Mouse (Mus musculus): ENCODE measurements at regions not wholly inside any gene's neighbourhood (a gene's known extent, or its start where the extent isn't known, plus 50 kb on each side); places are given as distances from the start of the nearest gene placed in this dataset.

- DNase-seq: no peak
Measured at GRCm38 (mm10) chr4:134990651-134991050, 60.0 kb downstream of the Syf2 start.

GRCm38 (mm10) chr4:134993526-134994122 lies 62.9 kb downstream of the Syf2 start:
- DNase-seq: no peak

- no peak for DNase-seq
Measured at GRCm38 (mm10) chr4:134994205-134994604, 63.5 kb downstream of the Syf2 start.

GRCm38 (mm10) chr4:134994648-134995047 lies 64.0 kb downstream of the Syf2 start:
- no peak for DNase-seq

- peak; percentile 61 to 72 for DNase-seq
Measured at GRCm38 (mm10) chr4:134995052-134995451, 64.4 kb downstream of the Syf2 start.

- no peak for DNase-seq
Measured at GRCm38 (mm10) chr4:134996121-134996520, 65.4 kb downstream of the Syf2 start.

- no peak for DNase-seq
Measured at GRCm38 (mm10) chr4:134997461-134998434, 67.0 kb downstream of the Syf2 start.

- DNase-seq: no peak
Measured at GRCm38 (mm10) chr4:134998928-134999658, 68.4 kb downstream of the Syf2 start.

- DNase-seq: peak; percentile 30 to 47
Measured at GRCm38 (mm10) chr4:135002091-135002925, 71.6 kb downstream of the Syf2 start.

- no peak for DNase-seq
Measured at GRCm38 (mm10) chr4:135011365-135011764, 80.7 kb downstream of the Syf2 start.

- DNase-seq: no peak
Measured at GRCm38 (mm10) chr4:135012945-135013344, 82.2 kb downstream of the Syf2 start.

GRCm38 (mm10) chr4:135013932-135014331 lies 83.2 kb downstream of the Syf2 start:
- DNase-seq: peak in 1 of 2 experiments; percentile 22

GRCm38 (mm10) chr4:135018018-135018417 lies 87.3 kb downstream of the Syf2 start:
- peak; percentile 73 to 77 for DNase-seq

GRCm38 (mm10) chr4:135019120-135019519 lies 88.4 kb downstream of the Syf2 start:
- no peak for DNase-seq

GRCm38 (mm10) chr4:135020262-135020991 lies 89.7 kb downstream of the Syf2 start:
- no peak for DNase-seq

GRCm38 (mm10) chr4:135023200-135023599 lies 92.5 kb downstream of the Syf2 start:
- no peak for DNase-seq

- DNase-seq: no peak
Measured at GRCm38 (mm10) chr4:135025802-135026201, 94.7 kb upstream of the Runx3 start.

GRCm38 (mm10) chr4:135027136-135027535 lies 93.3 kb upstream of the Runx3 start:
- DNase-seq: no peak

GRCm38 (mm10) chr4:135029723-135030122 lies 90.7 kb upstream of the Runx3 start:
- DNase-seq: no peak

GRCm38 (mm10) chr4:135032461-135032860 lies 88.0 kb upstream of the Runx3 start:
- DNase-seq: no peak

GRCm38 (mm10) chr4:135033302-135033701 lies 87.2 kb upstream of the Runx3 start:
- DNase-seq: no peak

- peak; percentile 64 to 69 for DNase-seq
Measured at GRCm38 (mm10) chr4:135034406-135034805, 86.0 kb upstream of the Runx3 start.

All from kidney, postnatal 4 days (tissue).